Mouse (Mus musculus): ENCODE measurements around the gene Vangl2. TPM values are rescaled to one million over a fixed set of nuclear protein-coding genes. Genes with fewer than 3 reads are reported as not detected.

Gene Vangl2
- polyA plus RNA-seq, 1 experiment from 2014 or later: 52.2 TPM

- H3K36me3 ChIP-seq (ENCODE audit: control insufficient read depth, insufficient read depth, low read length): peaks cover 9% of the 10 kb centered on the region; the same call in 1 of the 2 replicates
- no peak overlapping the region for H3K4me3 ChIP-seq (ENCODE audit: low read depth, low read length)
- 0 out of 2 replicates have a peak overlapping the region, but pooled peaks have one; percentile 7 for H3K9ac ChIP-seq (replicated peaks; ENCODE audit: low read depth, low read length)
- peak overlapping the region; percentile 15; the same call in 1 of the 2 replicates for H3K4me2 ChIP-seq (ENCODE audit: low read depth, low read length)
- H3K9me3 ChIP-seq (ENCODE audit: control insufficient read depth, low read length): no peaks in the 10 kb centered on the region
- H3K27ac ChIP-seq (ENCODE audit: low read depth, low read length): peak overlapping the region; percentile 79
- no peaks in the 10 kb centered on the region for H3K27me3 ChIP-seq (ENCODE audit: control insufficient read depth, insufficient read depth, low read length)
- peaks cover 69% of the 10 kb centered on the region for H3K4me1 ChIP-seq (ENCODE audit: control insufficient read depth, insufficient read depth, low read length)
- 32% methylated on average over 8 of the region's 8 CpGs for WGBS
- no peak for ATAC-seq (ENCODE audit: low read depth)
These were observed 12.2 kb downstream of the Vangl2 start for GRCm38 (mm10) chr1:172016031-172016430.

- Histone ChIP-seq H3K4me3 (ENCODE audit: low read depth, low read length) (no peak overlapping the region), H3K27ac (ENCODE audit: low read depth, low read length) (peak overlapping the region; percentile 79), H3K27me3 (ENCODE audit: control insufficient read depth, insufficient read depth, low read length) (no peaks in the 10 kb centered on the region), H3K36me3 (ENCODE audit: control insufficient read depth, insufficient read depth, low read length) (peaks cover 14% of the 10 kb centered on the region), H3K9ac (replicated peaks; ENCODE audit: low read depth, low read length) (no peak overlapping the region), H3K9me3 (ENCODE audit: control insufficient read depth, low read length) (no peaks in the 10 kb centered on the region), H3K4me2 (ENCODE audit: low read depth, low read length) (peak overlapping the region; percentile 15; the same call in 1 of the 2 replicates), H3K4me1 (ENCODE audit: control insufficient read depth, insufficient read depth, low read length) (peaks cover 66% of the 10 kb centered on the region)
- WGBS: 28% methylated on average over 9 of the region's 9 CpGs
- no peak for ATAC-seq (ENCODE audit: low read depth)
These were observed 12.8 kb downstream of the Vangl2 start for GRCm38 (mm10) chr1:172015312-172015939.

GRCm38 (mm10) chr1:172014771-172015170, 13.5 kb downstream of the Vangl2 start:
- H3K36me3 ChIP-seq (ENCODE audit: control insufficient read depth, insufficient read depth, low read length): peaks cover 18% of the 10 kb centered on the region
- no peaks in the 10 kb centered on the region for H3K27me3 ChIP-seq (ENCODE audit: control insufficient read depth, insufficient read depth, low read length)
- no peak for ATAC-seq (ENCODE audit: low read depth)
- no peak overlapping the region; the same call in 1 of the 2 replicates for H3K9ac ChIP-seq (replicated peaks; ENCODE audit: low read depth, low read length)
- 21% methylated on average over 9 of the region's 9 CpGs for WGBS
- no peak overlapping the region for H3K4me3 ChIP-seq (ENCODE audit: low read depth, low read length)
- peak overlapping the region; percentile 65 for H3K27ac ChIP-seq (ENCODE audit: low read depth, low read length)
- H3K4me2 ChIP-seq (ENCODE audit: low read depth, low read length): peak overlapping the region; percentile 17; the same call in 1 of the 2 replicates
- no peaks in the 10 kb centered on the region for H3K9me3 ChIP-seq (ENCODE audit: control insufficient read depth, low read length)
- peaks cover 60% of the 10 kb centered on the region for H3K4me1 ChIP-seq (ENCODE audit: control insufficient read depth, insufficient read depth, low read length)

GRCm38 (mm10) chr1:172012030-172012429, 16.2 kb downstream of the Vangl2 start:
- 0 out of 2 replicates have a peak overlapping the region, but pooled peaks have one; percentile 1 for H3K27ac ChIP-seq (ENCODE audit: low read depth, low read length)

GRCm38 (mm10) chr1:172010042-172010824, 18.0 kb downstream of the Vangl2 start:
- Histone ChIP-seq H3K27me3 (ENCODE audit: control insufficient read depth, insufficient read depth, low read length) (no peaks in the 10 kb centered on the region), H3K9me3 (ENCODE audit: control insufficient read depth, low read length) (no peaks in the 10 kb centered on the region), H3K4me1 (ENCODE audit: control insufficient read depth, insufficient read depth, low read length) (peaks cover 21% of the 10 kb centered on the region), H3K9ac (replicated peaks; ENCODE audit: low read depth, low read length) (no peak overlapping the region), H3K27ac (ENCODE audit: low read depth, low read length) (no peak overlapping the region), H3K36me3 (ENCODE audit: control insufficient read depth, insufficient read depth, low read length) (peaks cover 59% of the 10 kb centered on the region), H3K4me2 (ENCODE audit: low read depth, low read length) (no peak overlapping the region), H3K4me3 (ENCODE audit: low read depth, low read length) (no peak overlapping the region)
- ATAC-seq (ENCODE audit: low read depth): no peak
- WGBS: 78% methylated on average over 20 of the region's 20 CpGs

More at GRCm38 (mm10) chr1:172012030-172012429, 16.2 kb downstream of the Vangl2 start:
- peaks cover 45% of the 10 kb centered on the region for H3K36me3 ChIP-seq (ENCODE audit: control insufficient read depth, insufficient read depth, low read length)
- WGBS: 9% methylated on average over 5 of the region's 5 CpGs
- H3K4me1 ChIP-seq (ENCODE audit: control insufficient read depth, insufficient read depth, low read length): peaks cover 39% of the 10 kb centered on the region
- H3K4me3 ChIP-seq (ENCODE audit: low read depth, low read length): no peak overlapping the region
- no peak overlapping the region for H3K4me2 ChIP-seq (ENCODE audit: low read depth, low read length)
- peak; percentile 11; the same call in 1 of the 2 replicates for ATAC-seq (ENCODE audit: low read depth)
- H3K27me3 ChIP-seq (ENCODE audit: control insufficient read depth, insufficient read depth, low read length): no peaks in the 10 kb centered on the region
- no peaks in the 10 kb centered on the region for H3K9me3 ChIP-seq (ENCODE audit: control insufficient read depth, low read length)
- no peak overlapping the region for H3K9ac ChIP-seq (replicated peaks; ENCODE audit: low read depth, low read length)

GRCm38 (mm10) chr1:172009406-172009805, 18.8 kb downstream of the Vangl2 start:
- peaks cover 14% of the 10 kb centered on the region; the same call in 1 of the 2 replicates for H3K4me1 ChIP-seq (ENCODE audit: control insufficient read depth, insufficient read depth, low read length)
- 97% methylated on average over 21 of the region's 21 CpGs for WGBS
- H3K9ac ChIP-seq (replicated peaks; ENCODE audit: low read depth, low read length): no peak overlapping the region
- no peak for ATAC-seq (ENCODE audit: low read depth)
- H3K9me3 ChIP-seq (ENCODE audit: control insufficient read depth, low read length): no peaks in the 10 kb centered on the region
- H3K4me3 ChIP-seq (ENCODE audit: low read depth, low read length): no peak overlapping the region
- H3K27me3 ChIP-seq (ENCODE audit: control insufficient read depth, insufficient read depth, low read length): no peaks in the 10 kb centered on the region
- no peak overlapping the region for H3K4me2 ChIP-seq (ENCODE audit: low read depth, low read length)
- no peak overlapping the region for H3K27ac ChIP-seq (ENCODE audit: low read depth, low read length)
- H3K36me3 ChIP-seq (ENCODE audit: control insufficient read depth, insufficient read depth, low read length): peaks cover 66% of the 10 kb centered on the region

GRCm38 (mm10) chr1:172008351-172008750, 19.9 kb downstream of the Vangl2 start:
- H3K9me3 ChIP-seq (ENCODE audit: control insufficient read depth, low read length): no peaks in the 10 kb centered on the region
- peaks cover 76% of the 10 kb centered on the region for H3K36me3 ChIP-seq (ENCODE audit: control insufficient read depth, insufficient read depth, low read length)
- no peak for ATAC-seq (ENCODE audit: low read depth)
- WGBS: 91% methylated on average over 9 of the region's 9 CpGs
- peaks cover 7% of the 10 kb centered on the region; the same call in 1 of the 2 replicates for H3K4me1 ChIP-seq (ENCODE audit: control insufficient read depth, insufficient read depth, low read length)
- no peak overlapping the region for H3K9ac ChIP-seq (replicated peaks; ENCODE audit: low read depth, low read length)
- no peaks in the 10 kb centered on the region for H3K27me3 ChIP-seq (ENCODE audit: control insufficient read depth, insufficient read depth, low read length)
- no peak overlapping the region for H3K4me3 ChIP-seq (ENCODE audit: low read depth, low read length)
- no peak overlapping the region for H3K4me2 ChIP-seq (ENCODE audit: low read depth, low read length)
- no peak overlapping the region for H3K27ac ChIP-seq (ENCODE audit: low read depth, low read length)

- WGBS: 97% methylated on average over 21 of the region's 21 CpGs
- ATAC-seq (ENCODE audit: low read depth): no peak
These were observed 20.5 kb downstream of the Vangl2 start for GRCm38 (mm10) chr1:172007761-172008160.

GRCm38 (mm10) chr1:172001665-172002064, 26.6 kb downstream of the Vangl2 start:
- 45% methylated on average over 12 of the region's 12 CpGs for WGBS
- peak overlapping the region; percentile 58; the same call in 1 of the 2 replicates for H3K27ac ChIP-seq (ENCODE audit: low read depth, low read length)
- no peak overlapping the region for H3K4me2 ChIP-seq (ENCODE audit: low read depth, low read length)
- no peak overlapping the region for H3K4me3 ChIP-seq (ENCODE audit: low read depth, low read length)
- peak; percentile 36 for ATAC-seq (ENCODE audit: low read depth)
- H3K27me3 ChIP-seq (ENCODE audit: control insufficient read depth, insufficient read depth, low read length): no peaks in the 10 kb centered on the region
- H3K4me1 ChIP-seq (ENCODE audit: control insufficient read depth, insufficient read depth, low read length): peaks cover 4% of the 10 kb centered on the region; the same call in 1 of the 2 replicates
- H3K9ac ChIP-seq (replicated peaks; ENCODE audit: low read depth, low read length): no peak overlapping the region
- no peaks in the 10 kb centered on the region for H3K9me3 ChIP-seq (ENCODE audit: control insufficient read depth, low read length)
- peaks cover 37% of the 10 kb centered on the region for H3K36me3 ChIP-seq (ENCODE audit: control insufficient read depth, insufficient read depth, low read length)

More at GRCm38 (mm10) chr1:172007761-172008160, 20.5 kb downstream of the Vangl2 start:
- Histone ChIP-seq H3K4me1 (ENCODE audit: control insufficient read depth, insufficient read depth, low read length) (peaks cover 3% of the 10 kb centered on the region; the same call in 1 of the 2 replicates), H3K9me3 (ENCODE audit: control insufficient read depth, low read length) (no peaks in the 10 kb centered on the region), H3K4me3 (ENCODE audit: low read depth, low read length) (no peak overlapping the region), H3K4me2 (ENCODE audit: low read depth, low read length) (no peak overlapping the region), H3K9ac (replicated peaks; ENCODE audit: low read depth, low read length) (no peak overlapping the region), H3K27me3 (ENCODE audit: control insufficient read depth, insufficient read depth, low read length) (no peaks in the 10 kb centered on the region), H3K27ac (ENCODE audit: low read depth, low read length) (no peak overlapping the region), H3K36me3 (ENCODE audit: control insufficient read depth, insufficient read depth, low read length) (peaks cover 82% of the 10 kb centered on the region)

All from neural tube, embryonic 14.5 days (tissue).